Mouse (Mus musculus) G1E (cell line): ENCODE data around the gene Mylk.

ENCODE experiments used
- CTCF ChIP-seq: IDR thresholded peaks from 2 replicates; pipeline ENCODE4 v1.5.1; 2012; ENCODE audit warnings: low read depth, low read length, inconsistent platforms, mixed read lengths
- GATA2 ChIP-seq: IDR thresholded peaks from 2 replicates; pipeline ENCODE4 v1.6.1; 2012; ENCODE audit warnings: low read depth, low read length, inconsistent platforms, borderline replicate concordance

- TF ChIP-seq GATA2: no peak
- TF ChIP-seq CTCF: no peak
Observed at GRCm38 (mm10) chr16:34729371-34729770, 15.6 kb upstream of the Mylk start.
